Mouse (Mus musculus): ENCODE results near the gene Snrpa1.
"Not testable (repeated sequence)": the region's sequence is repeated elsewhere in the genome, so short reads cannot be mapped to it uniquely, and the experiment has no call there.

The Snrpa1 gene

GRCm38 (mm10) chr7:66058703-66059102, at the start of gene Snrpa1:
Gene Snrpa1, plus strand, starts transcription at chr7:66059003.
- DNase-seq = no peak

- no peak for DNase-seq
Observed at GRCm38 (mm10) chr7:66010518-66010917, 48.3 kb upstream of the Snrpa1 start.

GRCm38 (mm10) chr7:66027747-66028146, 31.1 kb upstream of the Snrpa1 start:
- DNase-seq = no peak

GRCm38 (mm10) chr7:66028766-66029512, 29.9 kb upstream of the Snrpa1 start:
- peak; percentile 93 for DNase-seq

GRCm38 (mm10) chr7:66036809-66037208, 22.0 kb upstream of the Snrpa1 start:
- no peak for DNase-seq

GRCm38 (mm10) chr7:66038261-66038660, 20.5 kb upstream of the Snrpa1 start:
- peak; percentile 88 for DNase-seq

GRCm38 (mm10) chr7:66038730-66039129, 20.1 kb upstream of the Snrpa1 start:
- peak; percentile 87 for DNase-seq

- peak; percentile 89 for DNase-seq
Observed at GRCm38 (mm10) chr7:66040026-66040814, 18.6 kb upstream of the Snrpa1 start.

- DNase-seq = peak; percentile 84
Observed at GRCm38 (mm10) chr7:66043552-66044459, 15.0 kb upstream of the Snrpa1 start, which contains the start of gene Gm45213. Gene Gm45213, plus strand, starts transcription at chr7:66043602.

GRCm38 (mm10) chr7:66044617-66045016, 14.2 kb upstream of the Snrpa1 start:
- DNase-seq = no peak

GRCm38 (mm10) chr7:66046921-66047918, 11.6 kb upstream of the Snrpa1 start:
- DNase-seq = peak; percentile 90

GRCm38 (mm10) chr7:66047975-66048374, 10.8 kb upstream of the Snrpa1 start:
- peak; percentile 85 for DNase-seq

- peak; percentile 88 for DNase-seq
Observed at GRCm38 (mm10) chr7:66048446-66049230, 10.2 kb upstream of the Snrpa1 start.

- DNase-seq = no peak
Observed at GRCm38 (mm10) chr7:66053946-66054483, 4.8 kb upstream of the Snrpa1 start.

GRCm38 (mm10) chr7:66055356-66055755, 3.4 kb upstream of the Snrpa1 start:
- DNase-seq = not testable (repeated sequence)

- peak; percentile 99 for DNase-seq
Observed at GRCm38 (mm10) chr7:66060066-66060956, 1.5 kb downstream of the Snrpa1 start.

- DNase-seq = no peak
Observed at GRCm38 (mm10) chr7:66061057-66061456, 2.3 kb downstream of the Snrpa1 start.

- DNase-seq = no peak
Observed at GRCm38 (mm10) chr7:66076411-66076810, 17.6 kb downstream of the Snrpa1 start.

All from heart, adult 11 months (tissue).